Mouse (Mus musculus): Measurements from ENCODE around the gene Rin1.
A peak's percentile ranks its signal among the peaks of the same experiment; 100 is the strongest.

The Rin1 gene

GRCm38 (mm10) chr19:5094746-5095417 is 44.6 kb downstream of the Rin1 start:
- DNase-seq (ENCODE audit: low spot score): peak; percentile 34

- no peak for DNase-seq (ENCODE audit: low spot score)
Measured at GRCm38 (mm10) chr19:5095887-5096474, 45.7 kb downstream of the Rin1 start.

- no peak for DNase-seq (ENCODE audit: low spot score)
Measured at GRCm38 (mm10) chr19:5097521-5098362, 47.5 kb downstream of the Rin1 start.

DNA sequence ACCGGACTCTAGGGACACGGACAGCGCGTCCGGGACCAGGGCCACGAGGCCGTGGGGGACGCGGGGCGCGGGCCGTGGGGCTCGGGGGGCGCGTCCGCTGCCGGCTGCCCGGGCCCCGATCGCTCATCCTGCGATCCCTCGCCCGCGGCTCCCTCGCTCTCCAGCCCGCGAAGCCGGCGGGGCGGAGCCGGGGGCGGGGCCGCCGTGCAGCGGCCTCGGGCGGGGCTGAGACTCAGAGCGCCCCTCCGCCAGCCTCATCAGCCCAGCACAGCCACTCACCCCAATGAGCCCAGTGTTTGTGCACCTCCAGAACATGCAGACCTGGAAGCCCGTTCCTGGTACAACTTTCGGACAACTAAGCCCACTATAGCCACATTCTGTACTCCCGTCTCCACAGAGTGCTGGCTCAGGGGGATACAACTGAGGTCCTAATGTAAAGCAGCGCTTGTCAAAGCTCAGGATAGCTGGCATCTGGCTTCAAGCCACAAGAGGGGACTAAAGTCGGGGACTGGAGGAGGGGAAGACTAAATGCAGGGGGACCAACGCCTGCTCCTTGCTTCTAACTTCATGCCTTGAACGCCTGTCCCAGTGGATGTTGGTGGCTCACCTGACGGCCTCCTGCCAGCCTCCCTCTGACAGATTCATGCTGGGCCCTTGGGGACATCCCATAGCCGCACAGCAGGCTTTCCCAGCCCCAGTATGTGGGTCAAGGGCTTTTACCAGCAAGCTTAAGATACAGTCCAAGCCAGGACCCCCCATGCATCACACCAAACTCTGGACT is 48.3 kb downstream of the Rin1 start, which contains the start of gene Cnih2:
Gene Cnih2, minus strand, starts transcription at position 159 of the 781 bp plus-strand sequence.
- DNase-seq (ENCODE audit: low spot score): peak; percentile 68

- DNase-seq (ENCODE audit: low spot score): peak; percentile 23
Measured at GRCm38 (mm10) chr19:5106074-5106473, 55.8 kb downstream of the Rin1 start.
